Mouse (Mus musculus): ENCODE measurements around the gene Cfap100. TPM values are rescaled to one million over a fixed set of nuclear protein-coding genes. Genes with fewer than 3 reads are reported as not detected.

The Cfap100 gene
- polyA plus RNA-seq, 1 experiment: 8.0 TPM

GRCm38 (mm10) chr6:90470255-90470654 is 41.7 kb upstream of the Cfap100 start:
- TF ChIP-seq POLR2A (IDR thresholded peaks at IDR 0.05; ENCODE audit: borderline replicate concordance, extremely low read depth, low read depth, low read length): no peak
- TF ChIP-seq CTCF (IDR thresholded peaks at IDR 0.05; ENCODE audit: insufficient read depth, low read length): no peak
- 80% methylated on average over 2 of the region's 2 CpGs for WGBS
- DNase-seq: no peak
- no peak overlapping the region for H3K4me3 ChIP-seq (replicated peaks; ENCODE audit: extremely low read depth, low read depth, low read length)
- H3K4me1 ChIP-seq (ENCODE audit: control insufficient read depth, insufficient read depth, low read length): peaks cover 44% of the 10 kb centered on the region

- Histone ChIP-seq H3K4me1 (ENCODE audit: control insufficient read depth, insufficient read depth, low read length) (peaks cover 53% of the 10 kb centered on the region), H3K4me3 (replicated peaks; ENCODE audit: extremely low read depth, low read depth, low read length) (no peak overlapping the region)
- DNase-seq: no peak
- 89% methylated on average over 6 of the region's 6 CpGs for WGBS
- TF ChIP-seq POLR2A (IDR thresholded peaks at IDR 0.05; ENCODE audit: borderline replicate concordance, extremely low read depth, low read depth, low read length): no peak
- no peak for TF ChIP-seq CTCF (IDR thresholded peaks at IDR 0.05; ENCODE audit: insufficient read depth, low read length)
These were observed 40.4 kb upstream of the Cfap100 start for GRCm38 (mm10) chr6:90469041-90469440.

GRCm38 (mm10) chr6:90468216-90468615 is 39.6 kb upstream of the Cfap100 start:
- no peak for DNase-seq
- 61% methylated on average over 1 of the region's 1 CpGs for WGBS
- TF ChIP-seq CTCF (IDR thresholded peaks at IDR 0.05; ENCODE audit: insufficient read depth, low read length): no peak
- TF ChIP-seq POLR2A (IDR thresholded peaks at IDR 0.05; ENCODE audit: borderline replicate concordance, extremely low read depth, low read depth, low read length): no peak
- peaks cover 55% of the 10 kb centered on the region for H3K4me1 ChIP-seq (ENCODE audit: control insufficient read depth, insufficient read depth, low read length)
- no peak overlapping the region for H3K4me3 ChIP-seq (replicated peaks; ENCODE audit: extremely low read depth, low read depth, low read length)

- peaks cover 49% of the 10 kb centered on the region for H3K4me1 ChIP-seq (ENCODE audit: control insufficient read depth, insufficient read depth, low read length)
- WGBS: 83% methylated on average over 12 of the region's 12 CpGs
These were observed 38.3 kb upstream of the Cfap100 start for GRCm38 (mm10) chr6:90466847-90467410.

GRCm38 (mm10) chr6:90466079-90466478 is 37.5 kb upstream of the Cfap100 start:
- no peak overlapping the region for H3K4me3 ChIP-seq (replicated peaks; ENCODE audit: extremely low read depth, low read depth, low read length)
- TF ChIP-seq CTCF (IDR thresholded peaks at IDR 0.05; ENCODE audit: insufficient read depth, low read length) (no peak), POLR2A (IDR thresholded peaks at IDR 0.05; ENCODE audit: borderline replicate concordance, extremely low read depth, low read depth, low read length) (peak; percentile 27; the same call in 1 of the 2 replicates)
- WGBS: 48% methylated on average over 10 of the region's 10 CpGs

More at GRCm38 (mm10) chr6:90466847-90467410, 38.3 kb upstream of the Cfap100 start:
- H3K4me3 ChIP-seq (replicated peaks; ENCODE audit: extremely low read depth, low read depth, low read length): no peak overlapping the region
- TF ChIP-seq CTCF (IDR thresholded peaks at IDR 0.05; ENCODE audit: insufficient read depth, low read length): no peak
- no peak for TF ChIP-seq POLR2A (IDR thresholded peaks at IDR 0.05; ENCODE audit: borderline replicate concordance, extremely low read depth, low read depth, low read length)
- DNase-seq: no peak

GRCm38 (mm10) chr6:90465028-90465640 is 36.5 kb upstream of the Cfap100 start:
- H3K4me1 ChIP-seq (ENCODE audit: control insufficient read depth, insufficient read depth, low read length): peaks cover 37% of the 10 kb centered on the region
- TF ChIP-seq POLR2A (IDR thresholded peaks at IDR 0.05; ENCODE audit: borderline replicate concordance, extremely low read depth, low read depth, low read length): no peak
- TF ChIP-seq CTCF (IDR thresholded peaks at IDR 0.05; ENCODE audit: insufficient read depth, low read length): no peak
- no peak for DNase-seq
- H3K4me3 ChIP-seq (replicated peaks; ENCODE audit: extremely low read depth, low read depth, low read length): no peak overlapping the region
- WGBS: 91% methylated on average over 11 of the region's 11 CpGs

More at GRCm38 (mm10) chr6:90466079-90466478, 37.5 kb upstream of the Cfap100 start:
- peaks cover 43% of the 10 kb centered on the region for H3K4me1 ChIP-seq (ENCODE audit: control insufficient read depth, insufficient read depth, low read length)
- peak; percentile 74 for DNase-seq

GRCm38 (mm10) chr6:90463890-90464421 is 35.4 kb upstream of the Cfap100 start:
- WGBS: 49% methylated on average over 7 of the region's 7 CpGs
- Histone ChIP-seq H3K4me3 (replicated peaks; ENCODE audit: extremely low read depth, low read depth, low read length) (peak overlapping the region; percentile 47), H3K4me1 (ENCODE audit: control insufficient read depth, insufficient read depth, low read length) (peaks cover 34% of the 10 kb centered on the region)
- no peak for TF ChIP-seq CTCF (IDR thresholded peaks at IDR 0.05; ENCODE audit: insufficient read depth, low read length)
- no peak for TF ChIP-seq POLR2A (IDR thresholded peaks at IDR 0.05; ENCODE audit: borderline replicate concordance, extremely low read depth, low read depth, low read length)
- no peak for DNase-seq

- Histone ChIP-seq H3K4me1 (ENCODE audit: control insufficient read depth, insufficient read depth, low read length) (peaks cover 34% of the 10 kb centered on the region), H3K4me3 (replicated peaks; ENCODE audit: extremely low read depth, low read depth, low read length) (peak overlapping the region; percentile 88)
- WGBS: under 1% methylated on average over 31 of the region's 31 CpGs
- DNase-seq: peak; percentile 90
- TF ChIP-seq POLR2A (IDR thresholded peaks at IDR 0.05; ENCODE audit: borderline replicate concordance, extremely low read depth, low read depth, low read length) (peak; percentile 76; the same call in 1 of the 2 replicates), CTCF (IDR thresholded peaks at IDR 0.05; ENCODE audit: insufficient read depth, low read length) (no peak)
These were observed 34.7 kb upstream of the Cfap100 start for GRCm38 (mm10) chr6:90463228-90463862.

- TF ChIP-seq CTCF (IDR thresholded peaks at IDR 0.05; ENCODE audit: insufficient read depth, low read length) (no peak), POLR2A (IDR thresholded peaks at IDR 0.05; ENCODE audit: borderline replicate concordance, extremely low read depth, low read depth, low read length) (peak; percentile 13; the same call in 1 of the 2 replicates)
- peak overlapping the region; percentile 88 for H3K4me3 ChIP-seq (replicated peaks; ENCODE audit: extremely low read depth, low read depth, low read length)
- peak; percentile 48 for DNase-seq
- 1% methylated on average over 38 of the region's 38 CpGs for WGBS
- H3K4me1 ChIP-seq (ENCODE audit: control insufficient read depth, insufficient read depth, low read length): peaks cover 33% of the 10 kb centered on the region
These were observed 34.2 kb upstream of the Cfap100 start for GRCm38 (mm10) chr6:90462841-90463227.
